In genomic region chr2:26864879-26865278, GRCm38 (mm10) we compare ENCODE assay signal across 39 mouse cellular contexts. TPM values are rescaled to one million over a fixed set of nuclear protein-coding genes. Genes with fewer than 3 reads are reported as not detected.
"Had no signal": no experiment of that assay in that cellular context is flagged by ENCODE, and none has a peak within 500 bp of the region (broad histone marks: within the 10 kb centered on the region; RNA-seq: fewer than 3 reads in every experiment).

Gene Abo, minus strand, starts transcription at chr2:26864979.

- H3K4me2 ChIP-seq: heart, embryonic 11.5 days; hindbrain, embryonic 12.5 days; hindbrain, embryonic 14.5 days; intestine, embryonic 15.5 days; limb, embryonic 12.5 days; liver, embryonic 11.5 days; liver, embryonic 13.5 days had no signal

- DNase-seq: gastrocnemius, postnatal 14 days; gastrocnemius, postnatal 36 days; heart, adult 2 months; heart, postnatal 10 days; heart, postnatal 4 days; kidney, adult 18-20 months; kidney, adult 8-10 months; kidney, postnatal 10 days; kidney, postnatal 25 days; kidney, postnatal 4 days; liver; liver, embryonic 13.5 days had no signal

- H3K27ac ChIP-seq: heart, adult 2 months; hindbrain, embryonic 10.5 days; hindbrain, embryonic 12.5 days; hindbrain, embryonic 14.5 days; intestine, embryonic 15.5 days; layer of hippocampus, adult 2 months; left cerebral cortex, adult 2 months; limb, embryonic 10.5 days; limb, embryonic 12.5 days; liver, embryonic 13.5 days had no signal

- H3K27me3 ChIP-seq: hindbrain, embryonic 12.5 days; intestine, embryonic 15.5 days; limb, embryonic 12.5 days; liver, embryonic 13.5 days had no signal

- H3K9ac ChIP-seq: hindbrain, embryonic 12.5 days; hindbrain, embryonic 14.5 days; intestine, embryonic 15.5 days; limb, embryonic 12.5 days; liver, embryonic 13.5 days had no signal

- H3K4me3 ChIP-seq: heart, adult 2 months; hindbrain, embryonic 10.5 days; hindbrain, embryonic 12.5 days; intestine, embryonic 15.5 days; layer of hippocampus, adult 2 months; left cerebral cortex, adult 2 months; limb, embryonic 10.5 days; limb, embryonic 12.5 days; liver, embryonic 13.5 days had no signal

- H3K9me3 ChIP-seq: hindbrain, embryonic 10.5 days; hindbrain, embryonic 12.5 days; intestine, embryonic 15.5 days; limb, embryonic 10.5 days; limb, embryonic 12.5 days; liver, embryonic 13.5 days had no signal

- H3K36me3 ChIP-seq: hindbrain, embryonic 10.5 days; hindbrain, embryonic 12.5 days; intestine, embryonic 15.5 days; limb, embryonic 10.5 days; limb, embryonic 12.5 days; liver, embryonic 13.5 days had no signal

- H3K4me1 ChIP-seq: hindbrain, embryonic 10.5 days; hindbrain, embryonic 12.5 days; intestine, embryonic 15.5 days; limb, embryonic 10.5 days; limb, embryonic 12.5 days; liver, embryonic 13.5 days had no signal

- ATAC-seq: hindbrain, embryonic 16.5 days; inflammation-experienced regulatory T-cells, adult 6 months; intestine, embryonic 15.5 days; intestine, postnatal 0 days had no signal

RNA-seq across cellular contexts. Expression of gene Abo, which starts in this region (rescaled TPM):
- total RNA-seq: gastrocnemius, adult 18-20 months; gastrocnemius, adult 8-10 months; gastrocnemius, postnatal 14 days; gastrocnemius, postnatal 36 days; granulocyte monocyte progenitor cell, adult 5-6 weeks; heart, adult 2 months; heart, postnatal 10 days; heart, postnatal 25 days; heart, postnatal 4 days; layer of hippocampus, adult 2 months; layer of hippocampus, postnatal 10 days; layer of hippocampus, postnatal 25 days; left cerebral cortex, adult 2 months; left cerebral cortex, postnatal 14 days; left cerebral cortex, postnatal 36 days had no signal
- polyA plus RNA-seq: frontal cortex, adult 2 months; heart, adult 2 months; heart, embryonic 11.5 days; heart, embryonic 14.5 days; heart, embryonic 16.5 days; hindbrain, embryonic 10.5 days; hindbrain, embryonic 12.5 days; hindbrain, embryonic 14.5 days; hindbrain, embryonic 16.5 days; inflammation-experienced regulatory T-cells, adult 6 months; intestine, embryonic 15.5 days; kidney, embryonic 14.5 days; kidney, embryonic 16.5 days; limb, embryonic 10.5 days; limb, embryonic 12.5 days; limb, embryonic 14.5 days; liver, embryonic 11.5 days; liver, embryonic 13.5 days had no signal
